Mouse (Mus musculus) retina, embryonic 14.5 days (tissue): ENCODE results near the gene Ank3.

ENCODE experiments used
- DNase-seq: peaks from one replicate; pipeline ENCODE4 v3.0.0-alpha.2; 2015; ENCODE audit warnings: low spot score

The Ank3 gene

GRCm38 (mm10) chr10:69574190-69574663 lies 175.7 kb downstream of the Ank3 start:
- DNase-seq = peak; percentile 55

GRCm38 (mm10) chr10:69574894-69575293 lies 176.3 kb downstream of the Ank3 start:
- peak; percentile 29 for DNase-seq

- no peak for DNase-seq
Observed at GRCm38 (mm10) chr10:69575451-69575850, 176.9 kb downstream of the Ank3 start.

- no peak for DNase-seq
Observed at GRCm38 (mm10) chr10:69576264-69576663, 177.7 kb downstream of the Ank3 start.

GRCm38 (mm10) chr10:69577061-69577728 lies 178.6 kb downstream of the Ank3 start:
- DNase-seq = no peak

- DNase-seq = no peak
Observed at GRCm38 (mm10) chr10:69577729-69578061, 179.1 kb downstream of the Ank3 start.

GRCm38 (mm10) chr10:69579585-69579984 lies 181.0 kb downstream of the Ank3 start:
- peak; percentile 66 for DNase-seq

GRCm38 (mm10) chr10:69581525-69581924 lies 183.0 kb downstream of the Ank3 start:
- DNase-seq = no peak

- peak; percentile 49 for DNase-seq
Observed at GRCm38 (mm10) chr10:69583874-69584481, 185.4 kb downstream of the Ank3 start.

GRCm38 (mm10) chr10:69584566-69584965 lies 186.0 kb downstream of the Ank3 start:
- no peak for DNase-seq

GRCm38 (mm10) chr10:69585271-69585670 lies 186.7 kb downstream of the Ank3 start:
- no peak for DNase-seq

- peak; percentile 62 for DNase-seq
Observed at GRCm38 (mm10) chr10:69594186-69595131, 195.9 kb downstream of the Ank3 start.

- no peak for DNase-seq
Observed at GRCm38 (mm10) chr10:69595487-69595886, 196.9 kb downstream of the Ank3 start.

- DNase-seq = no peak
Observed at GRCm38 (mm10) chr10:69601471-69601870, 202.9 kb downstream of the Ank3 start.

GRCm38 (mm10) chr10:69602711-69603110 lies 204.1 kb downstream of the Ank3 start:
- no peak for DNase-seq

GRCm38 (mm10) chr10:69604609-69605008 lies 206.0 kb downstream of the Ank3 start:
- DNase-seq = no peak

- DNase-seq = no peak
Observed at GRCm38 (mm10) chr10:69605211-69605610, 206.6 kb downstream of the Ank3 start.

GRCm38 (mm10) chr10:69607611-69608119 lies 209.1 kb downstream of the Ank3 start:
- DNase-seq = peak; percentile 36

GRCm38 (mm10) chr10:69611314-69611713 lies 212.7 kb downstream of the Ank3 start:
- DNase-seq = no peak

GRCm38 (mm10) chr10:69611839-69612340 lies 213.3 kb downstream of the Ank3 start:
- DNase-seq = no peak

GRCm38 (mm10) chr10:69616953-69617352 lies 218.4 kb downstream of the Ank3 start:
- DNase-seq = no peak

- peak; percentile 33 for DNase-seq
Observed at GRCm38 (mm10) chr10:69617537-69618112, 219.1 kb downstream of the Ank3 start.
